ENCODE assay signal across 14 mouse cellular contexts in genomic region chr9:10233364-10233763, GRCm38 (mm10).
"Had no signal": no experiment of that assay in that cellular context is flagged by ENCODE, and none has a peak within 500 bp of the region (broad histone marks: within the 10 kb centered on the region; RNA-seq: fewer than 3 reads in every experiment).

No protein-coding gene starts in this region.

- H3K9me3 ChIP-seq: midbrain, embryonic 13.5 days; midbrain, embryonic 15.5 days; neural tube, embryonic 13.5 days; stomach, embryonic 15.5 days had no signal

- H3K27me3 ChIP-seq: midbrain, embryonic 13.5 days; midbrain, embryonic 15.5 days; neural tube, embryonic 13.5 days; stomach, embryonic 15.5 days had no signal

- DNase-seq: lung, adult 18-20 months; lung, embryonic 14.5 days; lung, postnatal 10 days; lung, postnatal 4 days; right cerebral cortex, postnatal 14 days; thymus, adult 2 months; thymus, postnatal 36 days had no signal

- H3K9ac ChIP-seq: liver, embryonic 14.5 days; lung, embryonic 14.5 days; midbrain, embryonic 13.5 days; midbrain, embryonic 15.5 days; neural tube, embryonic 13.5 days; stomach, embryonic 15.5 days had no signal

- H3K36me3 ChIP-seq: midbrain, embryonic 13.5 days; midbrain, embryonic 15.5 days; neural tube, embryonic 13.5 days; stomach, embryonic 15.5 days had no signal

- H3K4me1 ChIP-seq: midbrain, embryonic 13.5 days; midbrain, embryonic 15.5 days; stomach, embryonic 15.5 days had no signal

- H3K4me2 ChIP-seq: lung, embryonic 14.5 days; midbrain, embryonic 11.5 days; midbrain, embryonic 13.5 days; midbrain, embryonic 15.5 days; neural tube, embryonic 13.5 days; stomach, embryonic 15.5 days had no signal

- ATAC-seq: midbrain, embryonic 13.5 days; midbrain, embryonic 15.5 days had no signal

- H3K4me3 ChIP-seq: midbrain, embryonic 13.5 days; midbrain, embryonic 15.5 days; neural tube, embryonic 13.5 days; stomach, embryonic 15.5 days had no signal

- H3K27ac ChIP-seq: liver, embryonic 14.5 days; midbrain, embryonic 13.5 days; midbrain, embryonic 15.5 days; neural tube, embryonic 13.5 days; stomach, embryonic 15.5 days; stomach, postnatal 0 days had no signal
